Mouse (Mus musculus) left cerebral cortex, adult 8-10 months (tissue): ENCODE measurements around the gene Galntl6. TPM values are rescaled to one million over a fixed set of nuclear protein-coding genes. Genes with fewer than 3 reads are reported as not detected.

Source experiments
- DNase-seq, 2 experiments: peaks; one replicate each; pipeline ENCODE4 v3.0.0; 2022; ENCODE audit warnings: low spot score in 2 of 2
- total RNA-seq, 4 experiments: library from RNA; stranded (reverse); gene quantifications; 2 replicates each; pipeline ENCODE4 v1.2.4; 2022

Gene Galntl6
- total RNA-seq, 4 experiments from 2014 or later = 26.4 to 36.6 (median 28.9) TPM

DNA sequence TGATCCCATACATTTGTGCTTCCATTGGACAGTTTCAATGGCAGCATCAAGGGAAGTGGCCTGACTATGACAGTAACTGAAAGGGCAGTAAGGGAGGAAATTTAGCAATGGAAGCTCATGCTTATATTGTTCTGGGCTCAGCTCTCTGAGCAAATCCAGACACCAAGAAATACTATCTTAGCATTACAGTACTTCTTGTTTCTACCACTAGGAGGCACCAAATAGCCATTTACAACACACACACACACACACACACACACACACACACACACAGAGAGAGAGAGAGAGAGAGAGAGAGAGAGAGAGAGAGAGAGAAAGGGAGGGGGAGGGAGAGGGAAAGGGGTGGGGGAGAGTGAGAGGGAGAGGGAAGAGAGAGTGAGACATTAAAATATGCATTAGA, 1023.6 kb downstream of the Galntl6 start:
- no peak for DNase-seq

DNA sequence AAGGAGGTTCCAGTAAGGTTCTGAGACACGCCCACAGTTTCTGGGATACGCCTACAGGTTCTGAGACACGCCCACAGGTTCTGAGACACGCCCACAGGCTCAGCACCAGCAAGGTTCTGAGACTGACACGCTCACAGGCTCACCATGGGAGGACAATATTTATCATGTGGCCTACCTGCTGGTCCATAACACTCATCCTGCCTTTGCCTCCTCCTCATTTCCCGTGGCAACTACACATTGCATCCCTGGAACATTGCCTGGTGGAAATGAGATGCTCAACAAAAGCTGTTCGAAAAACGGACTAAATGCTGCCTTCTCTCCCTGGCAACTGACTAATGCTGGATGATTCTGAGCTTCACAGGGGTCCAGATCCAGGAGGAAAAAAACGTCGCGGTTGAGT, 1033.0 kb downstream of the Galntl6 start:
- DNase-seq = peak in 1 of 2 experiments; percentile 64

DNA sequence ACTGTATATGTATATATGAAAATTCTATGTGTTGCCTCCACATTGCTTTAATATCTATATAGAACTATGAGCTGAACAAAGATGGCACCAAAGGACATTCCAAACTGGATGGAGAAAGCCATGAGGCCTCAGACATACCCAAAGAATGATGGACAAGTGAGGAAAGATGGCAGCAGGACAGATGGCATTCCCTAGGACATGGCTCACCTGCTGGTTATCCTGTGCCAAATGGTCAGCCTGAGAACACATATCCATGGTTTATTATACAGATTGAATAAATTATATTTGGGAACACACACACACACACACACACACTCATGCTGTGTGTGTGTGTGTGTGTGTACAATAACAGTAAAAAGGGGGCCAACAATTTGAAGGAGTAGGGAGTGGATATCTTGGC, 1063.4 kb downstream of the Galntl6 start:
- no peak for DNase-seq

DNA sequence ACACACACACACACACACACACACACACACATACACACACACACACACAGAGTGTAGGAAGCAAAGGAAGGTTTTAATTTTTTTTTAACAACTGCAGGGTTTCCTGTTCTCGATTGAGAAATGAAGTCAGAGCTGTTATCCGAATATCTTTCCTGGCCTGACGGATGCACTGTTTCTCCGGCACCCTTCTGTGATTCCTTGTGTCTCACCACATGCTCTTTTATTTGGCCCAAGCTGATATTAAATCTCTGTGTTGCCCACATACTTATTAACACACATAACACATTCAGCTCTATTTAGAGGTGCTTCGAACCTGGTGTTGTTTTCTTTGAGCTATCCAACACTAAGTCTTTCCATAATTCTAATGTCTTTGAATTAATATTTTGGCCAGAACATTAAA, 1069.0 kb downstream of the Galntl6 start:
- no peak for DNase-seq

DNA sequence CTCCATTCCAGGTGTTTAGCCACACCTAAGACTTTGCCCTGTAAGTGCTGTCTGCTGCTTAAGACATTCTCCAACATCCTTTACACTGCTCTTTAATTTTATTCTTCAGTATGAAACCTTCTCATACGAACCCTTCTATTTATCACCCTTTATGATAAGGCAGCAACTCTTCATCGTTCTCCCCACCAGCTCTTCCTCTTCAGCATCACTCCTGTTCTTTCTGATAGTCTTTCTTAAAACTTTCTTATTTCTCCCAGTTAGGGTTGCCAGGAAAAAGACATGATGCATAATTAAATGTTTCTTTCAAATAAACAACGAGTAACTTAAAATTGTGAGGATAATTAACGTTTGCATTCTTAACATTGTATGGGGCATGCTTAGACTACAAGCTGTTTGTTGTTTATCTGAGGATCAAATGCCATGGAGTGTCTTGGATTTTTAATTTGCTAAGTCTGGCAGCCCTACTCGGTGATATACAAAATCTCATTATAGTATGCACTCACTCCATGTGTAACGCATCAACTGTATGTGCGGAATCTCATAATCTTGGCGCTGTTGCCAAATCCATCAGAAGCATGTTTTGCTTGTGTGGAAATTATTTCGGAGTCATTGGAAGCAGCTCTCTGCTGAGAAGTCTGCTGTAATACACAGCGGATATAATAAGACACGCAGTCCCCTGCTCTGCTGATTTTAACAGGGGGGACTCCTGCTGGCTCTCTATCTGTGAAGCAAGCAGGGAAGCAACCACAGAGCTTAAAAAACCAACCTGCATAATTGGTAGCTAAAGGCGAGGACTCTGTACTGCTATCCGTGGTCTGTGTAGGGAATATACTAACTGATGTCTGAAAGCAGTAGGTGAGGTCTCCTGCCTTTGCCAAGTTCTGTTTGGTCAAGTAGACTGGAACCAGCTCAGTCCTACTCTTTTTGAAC, 1069.7 kb downstream of the Galntl6 start:
- DNase-seq = no peak

DNA sequence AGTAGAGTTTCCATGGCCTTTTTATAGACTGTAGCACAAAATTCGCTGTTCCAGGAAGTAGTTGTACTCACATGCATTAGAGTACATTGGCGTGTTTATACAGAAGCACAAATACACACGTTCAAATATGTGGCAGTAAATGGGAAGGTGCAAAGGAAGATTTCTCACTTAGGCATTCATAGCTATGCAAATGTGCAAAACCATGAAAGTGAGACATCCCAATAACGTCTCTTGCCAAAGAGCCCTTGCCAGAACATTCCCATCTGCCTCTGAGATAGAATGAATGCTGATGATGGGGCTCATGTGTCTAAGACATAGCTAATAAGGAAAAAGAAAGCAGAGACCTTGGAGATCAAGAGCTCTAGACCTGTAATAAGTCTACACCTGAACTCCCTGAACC, 1071.0 kb downstream of the Galntl6 start:
- DNase-seq = no peak

DNA sequence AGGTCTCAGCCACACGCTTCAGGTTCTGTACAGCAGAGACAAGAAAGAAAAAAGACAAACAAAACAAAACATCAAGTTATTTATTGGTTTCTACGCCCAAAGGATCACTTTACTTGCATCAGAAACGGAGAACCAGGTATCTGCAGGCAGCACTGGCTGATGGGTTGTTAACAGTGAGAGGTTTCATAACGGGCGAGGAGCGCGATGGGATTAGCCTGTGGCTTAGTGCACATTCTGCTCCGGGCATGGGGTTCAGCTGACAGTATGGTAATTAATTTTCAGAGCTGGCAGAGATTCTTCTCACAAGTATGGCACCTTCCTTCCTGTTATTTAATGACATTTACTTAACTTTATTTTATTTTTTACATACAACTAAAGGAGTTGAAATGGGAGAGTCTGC, 1075.1 kb downstream of the Galntl6 start:
- DNase-seq = no peak

DNA sequence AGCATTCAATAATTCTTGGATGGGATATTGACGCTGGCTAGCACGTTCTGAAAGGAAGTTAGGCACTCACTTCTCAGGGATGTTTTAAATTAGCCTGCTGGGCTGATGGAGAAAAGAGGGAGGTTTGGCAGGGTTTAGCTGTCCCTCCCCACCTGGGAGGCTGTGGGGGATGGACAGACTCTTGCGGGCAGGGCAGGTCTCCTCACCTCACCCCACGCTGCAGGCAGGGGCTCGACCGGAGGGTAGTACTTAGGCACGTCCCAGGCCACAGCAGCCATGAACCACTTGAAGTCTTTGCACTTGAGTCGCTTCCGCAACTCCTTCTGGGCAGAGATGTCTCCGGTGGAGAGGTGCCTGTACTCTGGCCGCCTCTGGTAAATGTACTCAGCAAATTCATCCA, 1075.5 kb downstream of the Galntl6 start:
- no peak for DNase-seq

DNA sequence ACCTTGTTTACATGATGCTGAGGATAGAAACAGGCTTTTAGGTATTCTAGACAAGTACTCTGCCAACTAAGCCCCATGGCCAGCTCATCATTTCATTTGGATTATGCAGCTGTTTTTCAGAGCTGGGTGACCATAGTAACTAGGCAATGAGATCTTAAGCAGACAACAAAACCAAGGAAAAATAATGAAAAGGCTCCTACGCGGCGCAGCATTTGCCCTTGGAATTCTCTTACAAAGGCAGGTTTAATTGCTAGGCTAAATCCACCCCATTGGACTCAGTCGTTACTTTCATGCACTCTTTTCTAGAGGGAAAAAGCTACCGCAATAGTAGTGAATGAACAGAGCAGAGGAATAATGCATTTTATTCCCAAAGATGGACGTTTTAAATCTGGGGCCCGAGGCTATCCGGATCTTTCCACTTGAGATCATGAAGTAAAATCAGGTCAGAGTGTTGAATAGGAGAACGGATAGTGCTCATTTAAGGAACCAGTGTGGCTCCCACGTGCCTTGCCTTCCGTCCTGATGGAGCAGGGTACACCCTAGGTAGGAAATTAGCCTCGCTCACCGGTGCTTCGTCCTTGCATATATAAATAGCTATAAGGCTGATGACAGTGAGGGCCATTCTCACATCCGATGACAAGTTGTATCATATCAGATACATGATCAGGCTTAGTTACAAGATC, 1076.1 kb downstream of the Galntl6 start:
- no peak for DNase-seq

DNA sequence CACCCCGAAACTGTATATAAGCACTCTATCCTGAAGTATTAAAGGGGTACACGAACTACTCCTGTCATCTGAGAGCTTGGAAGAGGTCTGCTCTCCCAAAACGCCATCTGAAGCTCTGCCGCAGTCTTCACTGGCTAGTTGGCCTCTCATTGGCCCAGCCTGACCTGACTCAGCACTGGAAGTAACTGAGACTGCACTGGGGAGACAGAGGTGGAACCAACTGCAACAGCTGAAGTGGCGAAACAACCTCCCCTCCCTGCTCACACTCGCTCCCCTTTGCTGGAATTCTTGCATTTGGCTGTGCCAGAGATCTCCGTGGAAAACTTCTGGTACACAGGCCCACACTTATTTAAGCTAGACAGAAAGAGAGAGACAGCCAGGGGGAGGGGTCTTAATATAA, 1089.3 kb downstream of the Galntl6 start:
- no peak for DNase-seq

DNA sequence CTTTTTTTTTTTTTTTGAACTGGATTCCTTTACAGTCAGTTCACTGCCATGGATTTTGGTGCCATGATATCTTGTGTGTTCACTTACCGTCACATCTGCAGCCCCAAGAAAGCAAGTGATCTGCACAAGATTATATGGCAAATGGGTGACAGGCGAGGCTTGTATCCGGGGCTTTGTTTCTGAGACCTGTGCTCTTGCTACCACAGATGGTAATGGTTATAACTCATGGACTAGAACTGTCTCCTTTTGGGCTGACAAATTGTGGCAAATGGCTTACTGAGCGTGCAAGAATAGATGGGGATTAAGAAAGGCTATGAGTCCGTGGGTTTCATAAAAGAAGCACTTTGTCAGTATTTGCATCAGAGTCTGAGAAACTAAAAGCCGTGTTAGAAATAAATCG, 1096.4 kb downstream of the Galntl6 start:
- no peak for DNase-seq

DNA sequence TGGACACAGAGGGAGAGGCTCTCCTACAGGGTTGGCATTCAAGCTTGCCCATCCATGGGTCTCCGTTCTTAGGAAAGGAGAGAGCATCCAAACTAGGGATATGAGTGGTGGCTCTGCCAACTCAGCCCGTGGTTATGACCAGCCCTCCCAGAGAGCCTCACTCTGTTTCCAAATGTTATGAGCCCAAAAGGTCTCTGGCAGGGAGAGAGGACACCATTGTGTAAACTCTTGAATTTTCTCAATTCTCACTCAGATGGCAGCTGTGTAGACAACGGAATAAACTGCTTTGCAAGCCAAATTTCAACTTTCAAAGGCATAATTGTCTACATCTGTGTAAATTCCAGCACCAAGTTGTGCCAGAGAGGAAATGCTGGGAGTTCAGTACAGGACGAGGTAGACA, 1105.4 kb downstream of the Galntl6 start:
- no peak for DNase-seq

DNA sequence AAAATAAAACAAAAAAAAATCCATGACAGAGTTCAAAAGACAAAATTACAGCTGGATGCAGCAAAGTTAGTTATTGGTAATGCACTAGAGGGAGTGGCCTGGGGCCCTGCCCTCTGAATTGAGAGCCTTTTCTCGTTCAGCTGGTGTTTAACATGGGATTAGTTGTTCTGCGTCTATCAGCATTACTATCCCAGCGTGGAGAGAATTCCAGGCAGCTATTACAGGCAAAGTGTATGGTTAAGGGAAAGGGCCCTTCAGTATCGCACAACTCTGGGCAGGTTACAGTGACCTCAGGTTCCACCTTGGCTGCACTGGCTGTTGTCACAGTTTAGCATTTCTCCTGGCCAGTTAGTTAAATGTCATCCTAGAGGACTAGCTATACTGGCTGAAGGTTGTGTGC, 1107.3 kb downstream of the Galntl6 start:
- no peak for DNase-seq

DNA sequence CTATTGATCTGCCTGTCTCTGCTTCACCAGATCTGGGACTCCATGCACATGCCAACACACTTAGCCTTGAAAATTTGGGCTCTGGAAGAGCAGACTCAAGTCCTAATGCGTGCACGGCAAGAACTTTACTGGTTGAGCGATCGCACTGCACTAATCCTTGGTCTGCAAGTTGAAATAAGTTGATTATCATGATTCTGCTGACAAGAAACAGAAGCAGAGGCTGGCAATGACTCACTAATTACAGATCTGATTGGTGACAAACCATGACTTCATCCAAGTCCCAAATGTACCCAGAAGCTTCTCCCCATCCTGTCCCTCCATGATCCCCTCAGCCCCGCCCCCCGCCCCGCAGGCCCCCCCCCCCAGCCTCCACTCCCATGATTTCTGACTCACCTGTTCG, 1108.6 kb downstream of the Galntl6 start:
- no peak for DNase-seq

DNA sequence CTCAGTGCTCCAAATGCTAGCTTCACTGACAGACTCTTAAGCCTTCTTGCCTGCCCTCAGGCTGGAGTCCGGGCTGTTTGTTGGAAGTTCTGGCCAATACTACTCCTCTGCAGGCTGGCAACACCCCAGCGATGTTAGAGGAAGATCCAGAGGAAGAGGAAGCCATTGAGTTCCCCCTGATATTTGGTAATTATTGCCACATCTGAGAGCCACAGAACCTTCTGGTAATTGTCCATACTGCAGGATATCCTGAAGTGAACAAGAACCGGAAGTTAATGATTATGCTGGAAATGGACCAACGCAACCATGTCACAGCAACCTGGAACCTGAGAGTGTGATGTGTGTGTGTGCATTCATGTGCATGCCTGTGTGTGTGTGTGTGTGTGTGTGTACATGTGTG, 1111.2 kb downstream of the Galntl6 start:
- DNase-seq = no peak

DNA sequence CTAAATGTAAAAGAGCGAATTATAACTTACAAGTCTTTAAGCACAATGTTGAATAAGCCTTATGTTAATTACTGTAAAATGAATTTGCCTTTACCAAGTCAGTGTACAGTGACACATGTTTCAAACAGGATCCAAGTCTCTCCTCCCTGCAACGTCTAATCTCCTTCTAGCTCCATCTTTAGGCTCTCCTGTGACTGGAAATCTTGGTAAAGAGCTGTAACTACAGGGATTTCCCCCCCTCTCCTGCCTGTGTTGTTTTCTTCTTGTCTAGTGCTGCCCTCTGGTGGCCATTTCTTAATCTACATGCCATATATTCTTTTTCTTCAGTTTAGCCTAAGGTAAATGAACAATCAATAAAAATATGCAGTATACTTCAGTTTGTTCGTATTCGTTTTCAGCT, 1112.1 kb downstream of the Galntl6 start:
- DNase-seq = peak in 1 of 2 experiments; percentile 52

DNA sequence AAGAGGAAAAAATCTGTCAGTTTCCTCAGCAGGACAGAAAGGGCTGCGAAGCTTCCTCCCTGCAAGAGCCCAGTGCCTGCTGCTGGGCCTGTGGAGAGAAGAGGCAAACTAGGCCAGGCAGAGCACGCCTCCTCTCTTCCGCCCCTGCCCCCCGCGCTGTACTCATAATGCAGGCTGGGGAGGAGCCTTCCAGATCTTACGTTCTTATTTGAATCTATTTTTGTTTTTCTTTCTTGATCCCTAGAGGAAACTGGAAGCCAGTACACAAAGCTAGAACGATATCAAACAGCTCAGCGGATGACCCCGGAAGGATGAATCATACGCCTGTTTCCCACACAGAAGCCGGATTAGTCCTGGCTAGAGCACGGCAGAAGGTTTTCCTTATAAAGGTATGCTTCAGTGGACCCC, 1112.6 kb downstream of the Galntl6 start:
- DNase-seq = peak; percentile 27 to 34

DNA sequence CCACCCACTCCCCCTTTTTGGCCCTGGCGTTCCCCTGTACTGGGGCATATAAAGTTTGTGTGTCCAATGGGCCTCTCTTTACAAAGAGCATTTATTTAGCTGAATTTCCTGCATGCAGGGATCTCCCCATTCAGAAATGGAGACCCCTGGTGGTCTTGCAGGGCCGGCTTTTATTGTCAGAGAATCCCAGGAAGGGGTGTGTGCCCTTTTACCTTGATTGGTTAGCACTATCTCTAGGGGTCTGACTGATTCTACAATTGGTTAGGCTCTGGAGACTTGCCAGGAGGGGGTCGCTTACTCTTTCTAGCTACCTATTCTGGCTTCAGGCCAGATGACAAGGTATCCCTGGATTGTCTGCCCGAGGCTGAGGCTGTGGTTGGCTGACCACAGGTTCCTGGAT, 1119.0 kb downstream of the Galntl6 start:
- DNase-seq = no peak

DNA sequence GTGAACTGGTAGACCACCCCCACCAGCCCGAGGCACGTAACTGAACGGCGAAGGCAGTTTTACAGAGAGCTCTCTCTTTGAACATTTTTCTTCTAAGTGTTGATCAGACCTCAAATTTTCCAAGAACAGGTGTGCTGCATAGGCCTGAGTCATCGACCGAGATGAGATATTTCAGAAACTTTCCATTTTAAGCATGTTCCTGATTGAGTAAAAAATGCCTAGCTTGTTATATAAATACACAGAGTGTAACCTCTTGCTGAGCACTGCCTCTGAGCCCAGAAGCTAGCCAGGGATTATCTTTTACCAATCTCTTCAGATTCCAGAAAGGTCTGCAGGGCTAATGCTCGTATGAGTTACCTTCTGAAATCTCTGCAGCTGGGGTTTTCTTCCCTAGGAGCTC, 1120.2 kb downstream of the Galntl6 start:
- DNase-seq = no peak

DNA sequence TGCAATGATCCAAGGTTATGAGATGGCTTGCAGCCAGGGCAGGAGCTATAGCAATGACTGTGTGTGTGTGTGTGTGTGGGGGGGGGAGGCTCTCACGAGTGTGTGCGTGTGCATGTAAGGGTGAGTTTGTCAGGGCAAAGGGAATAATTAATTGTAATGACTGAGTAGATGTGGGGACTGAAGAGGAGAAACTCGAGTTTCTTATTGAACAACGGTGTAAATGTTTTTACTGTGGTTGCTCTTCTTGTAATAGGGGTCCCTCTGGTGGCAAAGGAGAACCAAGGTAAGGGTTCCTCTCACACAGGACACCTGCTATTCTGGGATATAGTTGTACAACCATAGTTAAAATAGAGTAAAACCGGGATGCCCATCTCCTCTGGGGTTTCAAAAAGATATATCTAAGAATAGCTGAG, 1121.1 kb downstream of the Galntl6 start:
- DNase-seq = no peak

DNA sequence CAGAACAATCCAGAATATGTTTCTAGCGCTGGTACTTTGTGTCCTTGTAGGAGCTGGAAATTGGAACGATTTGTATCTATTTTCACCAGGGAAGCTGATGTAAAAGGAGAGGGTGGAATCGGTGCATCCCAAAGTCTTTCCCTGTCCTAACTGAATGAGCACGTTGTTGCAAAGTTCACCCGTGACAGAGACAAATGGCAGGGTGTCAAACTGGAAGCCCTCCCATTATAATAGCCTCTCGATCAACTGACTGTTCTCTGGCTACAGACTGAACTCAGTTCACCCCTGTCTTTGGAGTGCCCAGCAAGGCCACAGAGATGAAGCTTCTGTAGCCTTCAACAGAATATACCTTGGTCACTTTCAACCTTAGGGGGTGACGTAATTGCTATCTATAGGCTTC, 1132.9 kb downstream of the Galntl6 start:
- no peak for DNase-seq

DNA sequence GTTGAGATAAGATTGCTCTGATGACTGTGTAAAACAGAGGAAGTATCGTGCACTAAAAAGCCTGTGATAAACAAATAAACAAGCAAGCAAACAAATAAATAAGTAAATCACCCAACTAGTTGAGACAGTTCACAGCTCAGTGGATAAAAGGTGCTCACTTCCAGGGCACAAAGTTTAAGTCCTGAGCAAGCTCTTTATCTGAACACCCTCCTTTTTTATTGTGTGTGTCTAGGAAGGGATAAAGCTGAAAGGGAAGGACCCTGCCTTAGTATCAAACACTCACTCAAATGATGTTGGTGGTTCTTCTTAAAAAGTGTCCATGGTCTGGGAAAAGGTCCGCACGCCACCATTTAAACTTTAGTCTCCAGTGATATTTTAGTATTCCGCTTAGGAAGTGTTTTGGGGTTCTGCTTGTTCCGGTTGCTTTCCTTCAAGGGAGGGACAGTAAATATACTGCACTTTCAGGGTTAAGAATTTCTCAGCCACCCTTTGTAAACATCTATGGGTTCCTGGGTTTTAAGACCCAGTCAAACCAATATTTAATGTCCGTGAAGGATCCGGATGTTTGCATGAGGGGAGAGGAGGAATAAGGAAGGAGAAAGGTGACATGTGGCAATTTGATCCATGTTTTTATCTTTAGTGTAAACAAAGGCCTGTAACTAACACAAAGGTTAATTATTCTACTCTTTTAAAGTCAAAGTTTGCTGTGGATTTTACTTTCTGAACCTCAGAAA, 1134.3 kb downstream of the Galntl6 start:
- no peak for DNase-seq
